Mouse (Mus musculus) ovary, adult 10 weeks (tissue): ENCODE results near the gene Tas2r106. TPM values are rescaled to one million over a fixed set of nuclear protein-coding genes. Genes with fewer than 3 reads are reported as not detected.

Source experiments
- polyA plus RNA-seq: library from polyadenylated mRNA; stranded (reverse); fragments of 350-450 nt; fragmentation: Illumina TruSeq; extraction: RNeasy Lipid Tissue Mini Kit (QIAGEN cat#74804); gene quantifications from one replicate; pipeline ENCODE4 v1.2.3, GENCODE M21; 2014

Gene Tas2r106
- polyA plus RNA-seq, result not detected

DNA sequence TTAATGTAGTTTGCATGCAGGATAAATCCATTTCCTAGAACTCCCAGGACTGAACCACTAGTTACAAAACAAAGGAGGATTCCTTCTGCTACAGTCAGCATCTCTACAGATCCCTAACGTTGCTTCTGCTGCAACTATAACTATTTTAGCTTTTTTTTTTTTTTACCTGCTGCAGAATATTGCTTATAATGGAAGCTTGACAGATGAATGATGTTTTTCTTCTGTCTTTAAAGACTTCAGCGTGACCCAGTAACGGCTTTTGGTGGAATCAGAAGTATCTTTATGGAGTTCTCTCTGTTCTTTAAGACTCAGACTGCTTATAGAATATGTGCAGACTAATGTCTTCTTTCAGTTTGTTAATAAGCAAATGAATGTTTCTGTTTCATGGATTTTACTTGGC is at the start of gene Tas2r106:
Gene Tas2r106 (minus strand): TSS at position 101 of the 400 bp plus-strand sequence.

GRCm38 (mm10) chr6:131689963-131690362 is 11.3 kb upstream of the Tas2r106 start, which contains the start of gene Tas2r114:
Gene Tas2r114, minus strand, starts transcription at chr6:131690063.

DNA sequence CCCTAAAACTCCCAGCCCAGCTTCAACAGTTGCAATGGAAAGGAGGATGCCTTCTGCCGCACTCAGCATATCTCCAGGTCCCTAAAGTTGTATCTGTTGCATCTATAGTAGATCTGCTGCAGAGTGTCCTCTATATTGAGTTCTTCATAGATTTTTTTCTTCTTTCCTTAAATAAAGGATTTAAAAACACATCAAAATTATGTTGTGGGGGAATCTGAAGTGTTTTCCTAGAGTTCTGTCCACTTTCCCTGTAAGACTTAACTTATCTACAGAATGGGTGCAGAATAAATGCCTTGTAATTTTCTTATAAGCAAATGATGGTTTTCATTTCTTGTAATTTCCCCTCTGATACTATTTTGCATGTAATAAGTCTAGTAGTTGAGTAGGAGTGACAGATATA is 8.7 kb upstream of the Tas2r106 start, which contains the start of gene Tas2r105:
Gene Tas2r105 (minus strand): TSS at position 101 of the 400 bp plus-strand sequence.

GRCm38 (mm10) chr6:131685644-131686043 is 7.0 kb upstream of the Tas2r106 start, which contains the start of gene Tas2r104:
Gene Tas2r104, minus strand, starts transcription at chr6:131685744.

DNA sequence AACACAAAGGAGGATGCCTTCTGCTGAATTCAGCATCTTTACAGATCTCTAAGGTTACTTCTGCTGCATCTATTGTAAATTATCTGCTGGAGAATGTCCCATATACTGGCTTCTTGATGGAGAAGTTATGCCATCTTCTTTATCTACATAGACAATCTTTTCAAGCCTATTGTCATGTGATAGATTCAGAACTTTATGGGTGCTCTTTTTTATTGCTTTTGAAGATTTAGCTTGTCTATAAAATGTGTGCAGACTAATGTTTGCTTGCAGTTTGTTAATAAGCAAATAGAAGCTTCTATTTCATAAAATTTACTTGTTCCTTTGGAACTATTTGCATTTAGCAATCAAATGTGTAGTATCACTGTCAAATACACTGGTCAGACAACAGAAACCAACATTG is 18.6 kb downstream of the Tas2r106 start, which contains the start of gene Tas2r107:
Gene Tas2r107 (minus strand): TSS at position 101 of the 400 bp plus-strand sequence.

DNA sequence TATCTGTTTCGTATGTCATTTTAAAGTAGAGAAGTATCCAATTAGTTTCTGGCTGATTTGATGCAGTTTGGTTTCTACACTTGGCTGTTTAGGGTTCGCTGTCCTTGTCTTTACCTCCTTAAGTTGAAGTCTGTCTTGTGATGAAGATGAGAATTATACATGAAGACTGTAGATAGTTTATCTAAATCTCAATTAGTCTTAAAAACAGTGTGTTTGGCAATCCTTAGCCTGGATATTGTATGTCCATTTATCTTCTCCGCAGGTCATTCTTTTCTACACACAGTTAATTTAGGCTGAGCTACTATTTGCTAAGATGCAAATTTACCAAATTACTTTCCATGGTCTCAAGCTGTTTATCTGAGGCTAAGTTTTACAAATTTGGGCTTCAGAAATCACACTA is 47.9 kb downstream of the Tas2r106 start, which contains the start of gene Tas2r130:
Gene Tas2r130 (minus strand): TSS at position 101 of the 400 bp plus-strand sequence.

Other genes starting within 250 kb of the Tas2r106 start
- gene 5430401F13Rik, start 192.5 kb downstream of the Tas2r106 start, polyA plus RNA-seq, result not detected
- not detected for gene Gm6619, start 192.5 kb downstream of the Tas2r106 start, polyA plus RNA-seq
- not detected for gene Tas2r130, start 48.0 kb downstream of the Tas2r106 start, polyA plus RNA-seq
- gene Tas2r107, start 18.7 kb downstream of the Tas2r106 start, polyA plus RNA-seq, result not detected
- gene Tas2r104, start 6.9 kb upstream of the Tas2r106 start, polyA plus RNA-seq, result not detected
- gene Tas2r105, start 8.6 kb upstream of the Tas2r106 start, polyA plus RNA-seq, result not detected
- gene Tas2r114, start 11.2 kb upstream of the Tas2r106 start, polyA plus RNA-seq, result not detected